Mouse (Mus musculus): Measurements from ENCODE around the gene Dapk1.

Gene Dapk1

GRCm38 (mm10) chr13:60690921-60691320 is 89.2 kb downstream of the Dapk1 start:
- no peak for DNase-seq (ENCODE audit: low read depth, low spot score)

GRCm38 (mm10) chr13:60691940-60692339 is 90.2 kb downstream of the Dapk1 start:
- no peak for DNase-seq (ENCODE audit: low read depth, low spot score)

- no peak for DNase-seq (ENCODE audit: low read depth, low spot score)
These were observed 93.6 kb downstream of the Dapk1 start for GRCm38 (mm10) chr13:60695186-60695980.

GRCm38 (mm10) chr13:60696323-60696722 is 94.6 kb downstream of the Dapk1 start:
- no peak for DNase-seq (ENCODE audit: low read depth, low spot score)

GRCm38 (mm10) chr13:60696741-60697140 is 95.0 kb downstream of the Dapk1 start:
- DNase-seq (ENCODE audit: low read depth, low spot score) = no peak

- DNase-seq (ENCODE audit: low read depth, low spot score) = no peak
These were observed 96.3 kb downstream of the Dapk1 start for GRCm38 (mm10) chr13:60698021-60698420.

- no peak for DNase-seq (ENCODE audit: low read depth, low spot score)
These were observed 100.0 kb downstream of the Dapk1 start for GRCm38 (mm10) chr13:60701671-60702171.

GRCm38 (mm10) chr13:60707541-60708468 is 106.1 kb downstream of the Dapk1 start:
- DNase-seq (ENCODE audit: low read depth, low spot score) = no peak

GRCm38 (mm10) chr13:60709136-60709535 is 107.4 kb downstream of the Dapk1 start:
- no peak for DNase-seq (ENCODE audit: low read depth, low spot score)

- no peak for DNase-seq (ENCODE audit: low read depth, low spot score)
These were observed 109.2 kb downstream of the Dapk1 start for GRCm38 (mm10) chr13:60710963-60711362.

- DNase-seq (ENCODE audit: low read depth, low spot score) = no peak
These were observed 111.8 kb downstream of the Dapk1 start for GRCm38 (mm10) chr13:60713537-60713936.

GRCm38 (mm10) chr13:60716107-60716506 is 114.4 kb downstream of the Dapk1 start:
- no peak for DNase-seq (ENCODE audit: low read depth, low spot score)

GRCm38 (mm10) chr13:60717421-60717820 is 115.7 kb downstream of the Dapk1 start:
- no peak for DNase-seq (ENCODE audit: low read depth, low spot score)

- DNase-seq (ENCODE audit: low read depth, low spot score) = no peak
These were observed 117.8 kb downstream of the Dapk1 start for GRCm38 (mm10) chr13:60719581-60719980.

GRCm38 (mm10) chr13:60722763-60723162 is 121.0 kb downstream of the Dapk1 start:
- DNase-seq (ENCODE audit: low read depth, low spot score) = no peak

GRCm38 (mm10) chr13:60728276-60729054 is 126.7 kb downstream of the Dapk1 start:
- no peak for DNase-seq (ENCODE audit: low read depth, low spot score)

- DNase-seq (ENCODE audit: low read depth, low spot score) = no peak
These were observed 127.3 kb downstream of the Dapk1 start for GRCm38 (mm10) chr13:60729055-60729402.

- no peak for DNase-seq (ENCODE audit: low read depth, low spot score)
These were observed 128.8 kb downstream of the Dapk1 start for GRCm38 (mm10) chr13:60730587-60730986.

- DNase-seq (ENCODE audit: low read depth, low spot score) = no peak
These were observed 129.3 kb downstream of the Dapk1 start for GRCm38 (mm10) chr13:60731001-60731400.

GRCm38 (mm10) chr13:60735306-60735705 is 133.6 kb downstream of the Dapk1 start:
- DNase-seq (ENCODE audit: low read depth, low spot score) = no peak

GRCm38 (mm10) chr13:60736421-60737105 is 134.8 kb downstream of the Dapk1 start:
- DNase-seq (ENCODE audit: low read depth, low spot score) = no peak
